Mouse (Mus musculus): ENCODE data around the gene Bach2. TPM values are rescaled to one million over a fixed set of nuclear protein-coding genes. Genes with fewer than 3 reads are reported as not detected.

Gene Bach2
- total and polyA plus RNA-seq, 2 experiments from 2014 or later = 13.9 to 14.7 TPM

- 71% methylated on average over 2 of the region's 2 CpGs for WGBS
- no peak overlapping the region for H3K27ac ChIP-seq
Observed at GRCm38 (mm10) chr4:32328561-32328960, 90.0 kb downstream of the Bach2 start.

GRCm38 (mm10) chr4:32330584-32331314, 92.1 kb downstream of the Bach2 start:
- Histone ChIP-seq H3K27ac (no peak overlapping the region), H3K4me2 (ENCODE audit: low read depth, low read length) (no peak overlapping the region), H3K4me1 (ENCODE audit: insufficient read depth, low read length) (peaks cover 14% of the 10 kb centered on the region), H3K9me3 (ENCODE audit: low read length) (no peaks in the 10 kb centered on the region), H3K9ac (replicated peaks; ENCODE audit: low read length) (no peak overlapping the region), H3K36me3 (ENCODE audit: insufficient read depth, low read length) (no peaks in the 10 kb centered on the region), H3K27me3 (ENCODE audit: insufficient read depth, low read length) (no peaks in the 10 kb centered on the region), H3K4me3 (ENCODE audit: low read length) (no peak overlapping the region)
- no peak for ATAC-seq
- no peak for TF ChIP-seq CTCF (IDR thresholded peaks at IDR 0.05; ENCODE audit: low read depth)
- DNase-seq (ENCODE audit: low spot score) = no peak
- WGBS = 67% methylated on average over 8 of the region's 8 CpGs

More at GRCm38 (mm10) chr4:32328561-32328960, 90.0 kb downstream of the Bach2 start:
- no peak for TF ChIP-seq CTCF (IDR thresholded peaks at IDR 0.05; ENCODE audit: low read depth)
- Histone ChIP-seq H3K4me1 (ENCODE audit: insufficient read depth, low read length) (peaks cover 14% of the 10 kb centered on the region), H3K9ac (replicated peaks; ENCODE audit: low read length) (no peak overlapping the region), H3K9me3 (ENCODE audit: low read length) (no peaks in the 10 kb centered on the region), H3K4me2 (ENCODE audit: low read depth, low read length) (no peak overlapping the region), H3K4me3 (ENCODE audit: low read length) (no peak overlapping the region), H3K36me3 (ENCODE audit: insufficient read depth, low read length) (no peaks in the 10 kb centered on the region), H3K27me3 (ENCODE audit: insufficient read depth, low read length) (no peaks in the 10 kb centered on the region)
- ATAC-seq (no peak), DNase-seq (ENCODE audit: low spot score) (no peak)

GRCm38 (mm10) chr4:32332028-32332427, 93.4 kb downstream of the Bach2 start:
- H3K27me3 ChIP-seq (ENCODE audit: insufficient read depth, low read length) = no peaks in the 10 kb centered on the region
- TF ChIP-seq CTCF (IDR thresholded peaks at IDR 0.05; ENCODE audit: low read depth) = no peak
- H3K9me3 ChIP-seq (ENCODE audit: low read length) = no peaks in the 10 kb centered on the region
- H3K4me1 ChIP-seq (ENCODE audit: insufficient read depth, low read length) = peaks cover 8% of the 10 kb centered on the region
- no peak overlapping the region for H3K27ac ChIP-seq
- H3K4me3 ChIP-seq (ENCODE audit: low read length) = no peak overlapping the region
- WGBS = 91% methylated on average over 12 of the region's 12 CpGs
- DNase-seq (ENCODE audit: low spot score) = no peak
- no peak overlapping the region for H3K4me2 ChIP-seq (ENCODE audit: low read depth, low read length)
- H3K9ac ChIP-seq (replicated peaks; ENCODE audit: low read length) = no peak overlapping the region
- H3K36me3 ChIP-seq (ENCODE audit: insufficient read depth, low read length) = no peaks in the 10 kb centered on the region
- ATAC-seq = no peak

GRCm38 (mm10) chr4:32334131-32334530, 95.5 kb downstream of the Bach2 start:
- WGBS = 89% methylated on average over 1 of the region's 1 CpGs
- no peak for ATAC-seq

GRCm38 (mm10) chr4:32334765-32335164, 96.2 kb downstream of the Bach2 start:
- TF ChIP-seq CTCF (IDR thresholded peaks at IDR 0.05; ENCODE audit: low read depth) = no peak
- no peaks in the 10 kb centered on the region for H3K36me3 ChIP-seq (ENCODE audit: insufficient read depth, low read length)
- H3K9me3 ChIP-seq (ENCODE audit: low read length) = no peaks in the 10 kb centered on the region
- H3K4me2 ChIP-seq (ENCODE audit: low read depth, low read length) = no peak overlapping the region
- no peaks in the 10 kb centered on the region for H3K27me3 ChIP-seq (ENCODE audit: insufficient read depth, low read length)
- WGBS = 94% methylated on average over 5 of the region's 5 CpGs
- DNase-seq (ENCODE audit: low spot score) = no peak
- H3K4me3 ChIP-seq (ENCODE audit: low read length) = no peak overlapping the region
- no peak for ATAC-seq
- no peak overlapping the region for H3K27ac ChIP-seq
- H3K4me1 ChIP-seq (ENCODE audit: insufficient read depth, low read length) = 0 out of 2 replicates have a peak, but pooled peaks cover 4% of the 10 kb centered on the region
- H3K9ac ChIP-seq (replicated peaks; ENCODE audit: low read length) = no peak overlapping the region

More at GRCm38 (mm10) chr4:32334131-32334530, 95.5 kb downstream of the Bach2 start:
- Histone ChIP-seq H3K4me3 (ENCODE audit: low read length) (no peak overlapping the region), H3K9ac (replicated peaks; ENCODE audit: low read length) (no peak overlapping the region), H3K36me3 (ENCODE audit: insufficient read depth, low read length) (no peaks in the 10 kb centered on the region), H3K27me3 (ENCODE audit: insufficient read depth, low read length) (no peaks in the 10 kb centered on the region), H3K27ac (no peak overlapping the region), H3K4me1 (ENCODE audit: insufficient read depth, low read length) (0 out of 2 replicates have a peak, but pooled peaks cover 4% of the 10 kb centered on the region), H3K4me2 (ENCODE audit: low read depth, low read length) (no peak overlapping the region), H3K9me3 (ENCODE audit: low read length) (no peaks in the 10 kb centered on the region)
- no peak for TF ChIP-seq CTCF (IDR thresholded peaks at IDR 0.05; ENCODE audit: low read depth)
- no peak for DNase-seq (ENCODE audit: low spot score)

- whole genome bisulfite sequencing = 83% methylated on average over 12 of the region's 12 CpGs
- H3K9ac ChIP-seq (replicated peaks; ENCODE audit: low read length) = no peak overlapping the region
- no peaks in the 10 kb centered on the region for H3K9me3 ChIP-seq (ENCODE audit: low read length)
- no peak overlapping the region for H3K27ac ChIP-seq
- 0 out of 2 replicates have a peak, but pooled peaks cover 4% of the 10 kb centered on the region for H3K4me1 ChIP-seq (ENCODE audit: insufficient read depth, low read length)
- H3K4me2 ChIP-seq (ENCODE audit: low read depth, low read length) = no peak overlapping the region
- no peak overlapping the region for H3K4me3 ChIP-seq (ENCODE audit: low read length)
- H3K36me3 ChIP-seq (ENCODE audit: insufficient read depth, low read length) = no peaks in the 10 kb centered on the region
- TF ChIP-seq CTCF (IDR thresholded peaks at IDR 0.05; ENCODE audit: low read depth) = no peak
- no peaks in the 10 kb centered on the region for H3K27me3 ChIP-seq (ENCODE audit: insufficient read depth, low read length)
- no peak for DNase-seq (ENCODE audit: low spot score)
- no peak for ATAC-seq
Observed at GRCm38 (mm10) chr4:32335659-32336058, 97.1 kb downstream of the Bach2 start.

- no peak for ATAC-seq
- TF ChIP-seq CTCF (IDR thresholded peaks at IDR 0.05; ENCODE audit: low read depth) = no peak
- 62% methylated on average over 4 of the region's 4 CpGs for WGBS
Observed at GRCm38 (mm10) chr4:32336642-32337041, 98.0 kb downstream of the Bach2 start.

More at GRCm38 (mm10) chr4:32336642-32337041, 98.0 kb downstream of the Bach2 start:
- no peaks in the 10 kb centered on the region for H3K9me3 ChIP-seq (ENCODE audit: low read length)
- no peak overlapping the region for H3K4me3 ChIP-seq (ENCODE audit: low read length)
- H3K27me3 ChIP-seq (ENCODE audit: insufficient read depth, low read length) = no peaks in the 10 kb centered on the region
- H3K4me1 ChIP-seq (ENCODE audit: insufficient read depth, low read length) = 0 out of 2 replicates have a peak, but pooled peaks cover 4% of the 10 kb centered on the region
- no peak overlapping the region for H3K27ac ChIP-seq
- H3K9ac ChIP-seq (replicated peaks; ENCODE audit: low read length) = no peak overlapping the region
- no peak for DNase-seq (ENCODE audit: low spot score)
- no peak overlapping the region for H3K4me2 ChIP-seq (ENCODE audit: low read depth, low read length)
- no peaks in the 10 kb centered on the region for H3K36me3 ChIP-seq (ENCODE audit: insufficient read depth, low read length)
